Mouse (Mus musculus): ENCODE data around the gene Aqp11. TPM values are rescaled to one million over a fixed set of nuclear protein-coding genes. Genes with fewer than 3 reads are reported as not detected.

The Aqp11 gene
- polyA plus RNA-seq, 1 experiment = 872 TPM

DNA sequence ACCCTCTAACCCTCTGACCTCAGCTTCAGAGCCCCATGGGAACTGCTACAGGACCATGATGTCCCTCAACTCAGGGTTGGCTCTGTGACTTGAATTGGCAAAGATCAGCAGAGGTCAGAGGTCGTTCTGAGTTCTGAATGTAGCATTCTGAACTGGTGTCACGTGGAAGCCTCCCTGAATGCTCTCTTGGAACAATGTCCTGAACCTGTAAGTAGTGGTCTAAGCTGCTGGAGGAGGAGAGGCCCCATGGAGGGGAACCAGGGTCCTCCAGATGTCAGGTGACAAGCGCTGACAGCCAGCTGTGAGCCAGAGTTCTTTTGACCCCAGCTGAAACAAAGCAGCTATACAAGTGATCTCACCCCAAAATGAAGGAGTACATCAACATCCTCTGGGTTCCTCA lies 7.7 kb downstream of the Aqp11 start:
- H3K27ac ChIP-seq (ENCODE audit: control insufficient read depth, insufficient read depth, low read depth, low read length) = no peak overlapping the region
- TF ChIP-seq POLR2A (IDR thresholded peaks at IDR 0.05; ENCODE audit: control insufficient read depth, low read depth, low read length) = no peak
- no peak for TF ChIP-seq CTCF (IDR thresholded peaks at IDR 0.05; ENCODE audit: control insufficient read depth, insufficient read depth, insufficient replicate concordance, low read depth, low read length)
- no peaks in the 10 kb centered on the region for H3K27me3 ChIP-seq (ENCODE audit: control insufficient read depth, insufficient read depth, low read length)
- no peak overlapping the region for H3K4me3 ChIP-seq (ENCODE audit: control insufficient read depth, low read depth, low read length)
- H3K36me3 ChIP-seq (ENCODE audit: control insufficient read depth, insufficient read depth, low read length) = no peaks in the 10 kb centered on the region; the same call in 1 of the 2 replicates
- H3K4me1 ChIP-seq (ENCODE audit: control insufficient read depth, insufficient read depth, low read length) = 0 out of 2 replicates have a peak, but pooled peaks cover 2% of the 10 kb centered on the region

DNA sequence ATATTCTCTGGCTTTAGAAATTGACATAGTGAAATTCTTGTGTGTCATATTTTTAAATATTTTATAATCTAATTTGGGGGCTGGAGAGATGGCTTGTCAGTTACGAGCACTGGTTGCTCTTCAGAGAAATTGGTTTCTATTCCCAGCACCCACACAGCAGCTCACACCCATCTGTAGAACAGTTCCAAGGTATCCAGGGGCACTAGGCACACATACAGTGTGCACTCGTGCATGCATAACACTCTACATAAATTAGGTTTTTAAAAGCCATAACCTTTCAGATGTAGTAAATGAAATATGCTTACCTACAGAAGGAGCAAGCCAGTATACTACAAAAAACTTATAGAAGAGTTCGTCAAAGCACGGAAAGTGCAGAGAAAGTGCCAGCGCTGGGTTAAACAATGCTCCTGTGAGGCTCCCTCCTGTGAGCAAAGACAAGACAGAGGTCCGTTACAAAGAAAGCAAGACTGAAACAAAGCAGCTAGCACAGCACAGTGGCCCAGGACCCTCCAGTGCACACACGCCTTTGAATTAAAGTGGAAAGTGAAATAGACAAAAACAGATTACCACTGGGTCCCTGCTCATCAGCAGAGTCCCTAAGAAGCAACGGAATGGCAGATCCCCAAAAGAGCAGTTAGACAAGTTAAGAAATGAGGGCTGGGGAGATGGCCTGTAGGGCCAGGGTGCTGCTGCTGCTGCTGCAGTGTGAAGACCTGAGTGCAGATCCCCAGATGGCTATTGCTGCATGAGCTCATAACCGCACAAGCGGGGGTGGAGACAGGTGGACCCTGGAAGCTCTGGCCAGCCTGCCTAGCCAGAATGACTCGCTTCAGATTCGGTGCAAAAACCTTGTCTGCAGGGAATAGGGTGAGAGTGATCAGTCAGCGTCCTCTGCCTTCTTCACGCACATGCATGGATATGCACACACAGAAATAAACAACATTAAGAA lies 9.1 kb downstream of the Aqp11 start:
- Histone ChIP-seq H3K36me3 (ENCODE audit: control insufficient read depth, insufficient read depth, low read length) (no peaks in the 10 kb centered on the region; the same call in 1 of the 2 replicates), H3K27ac (ENCODE audit: control insufficient read depth, insufficient read depth, low read depth, low read length) (no peak overlapping the region)

DNA sequence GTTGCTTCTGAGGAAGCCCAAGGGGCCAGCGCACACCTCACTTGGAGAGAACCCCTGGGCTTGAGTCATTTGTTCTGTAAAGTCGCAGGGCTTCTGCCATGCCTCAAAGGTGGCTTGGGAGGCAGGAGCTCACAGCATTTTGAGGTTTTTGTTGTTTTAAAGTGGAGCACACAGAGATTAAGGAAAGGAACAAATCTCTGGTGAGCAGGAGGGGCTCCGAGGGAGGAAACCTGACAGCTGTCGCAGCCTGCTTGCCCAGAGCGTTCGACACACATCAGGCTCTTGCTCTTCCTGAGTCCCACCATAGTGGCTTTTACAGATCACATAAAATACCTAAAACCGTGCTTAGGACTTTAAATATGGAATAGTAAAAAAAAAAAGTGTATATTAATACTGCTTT lies 11.3 kb downstream of the Aqp11 start:
- TF ChIP-seq CTCF (IDR thresholded peaks at IDR 0.05; ENCODE audit: control insufficient read depth, insufficient read depth, insufficient replicate concordance, low read depth, low read length) = no peak
- TF ChIP-seq POLR2A (IDR thresholded peaks at IDR 0.05; ENCODE audit: control insufficient read depth, low read depth, low read length) = no peak
- Histone ChIP-seq H3K36me3 (ENCODE audit: control insufficient read depth, insufficient read depth, low read length) (no peaks in the 10 kb centered on the region; the same call in 1 of the 2 replicates), H3K27me3 (ENCODE audit: control insufficient read depth, insufficient read depth, low read length) (no peaks in the 10 kb centered on the region), H3K27ac (ENCODE audit: control insufficient read depth, insufficient read depth, low read depth, low read length) (no peak overlapping the region), H3K4me1 (ENCODE audit: control insufficient read depth, insufficient read depth, low read length) (0 out of 2 replicates have a peak, but pooled peaks cover 2% of the 10 kb centered on the region), H3K4me3 (ENCODE audit: control insufficient read depth, low read depth, low read length) (no peak overlapping the region)

More for the DNA sequence above, 9.1 kb downstream of the Aqp11 start:
- Histone ChIP-seq H3K27me3 (ENCODE audit: control insufficient read depth, insufficient read depth, low read length) (no peaks in the 10 kb centered on the region), H3K4me1 (ENCODE audit: control insufficient read depth, insufficient read depth, low read length) (0 out of 2 replicates have a peak, but pooled peaks cover 2% of the 10 kb centered on the region), H3K4me3 (ENCODE audit: control insufficient read depth, low read depth, low read length) (no peak overlapping the region)
- no peak for TF ChIP-seq POLR2A (IDR thresholded peaks at IDR 0.05; ENCODE audit: control insufficient read depth, low read depth, low read length)
- no peak for TF ChIP-seq CTCF (IDR thresholded peaks at IDR 0.05; ENCODE audit: control insufficient read depth, insufficient read depth, insufficient replicate concordance, low read depth, low read length)

DNA sequence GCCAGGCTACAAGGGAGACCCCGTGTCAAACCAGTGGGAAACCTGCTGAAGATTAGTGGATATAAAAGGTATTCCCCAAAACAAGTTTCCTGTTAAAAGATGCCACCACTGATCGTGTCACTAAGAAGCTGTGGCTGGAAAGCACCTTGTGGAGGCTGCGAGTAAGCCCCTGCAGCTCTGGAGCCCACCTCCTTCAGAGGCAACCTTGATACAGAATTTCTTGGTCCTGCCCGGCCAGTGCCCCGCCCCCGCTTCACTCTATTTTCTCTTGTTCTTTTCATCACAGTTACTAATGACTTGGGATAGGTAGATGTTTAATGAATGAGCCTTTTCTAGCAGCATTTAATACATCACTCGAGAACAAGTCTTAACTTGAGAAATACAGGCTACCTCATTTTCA lies 12.0 kb downstream of the Aqp11 start:
- TF ChIP-seq POLR2A (IDR thresholded peaks at IDR 0.05; ENCODE audit: control insufficient read depth, low read depth, low read length) (no peak), CTCF (IDR thresholded peaks at IDR 0.05; ENCODE audit: control insufficient read depth, insufficient read depth, insufficient replicate concordance, low read depth, low read length) (no peak)
- no peaks in the 10 kb centered on the region; the same call in 1 of the 2 replicates for H3K36me3 ChIP-seq (ENCODE audit: control insufficient read depth, insufficient read depth, low read length)
- no peak overlapping the region for H3K4me3 ChIP-seq (ENCODE audit: control insufficient read depth, low read depth, low read length)
- no peaks in the 10 kb centered on the region for H3K27me3 ChIP-seq (ENCODE audit: control insufficient read depth, insufficient read depth, low read length)
- H3K4me1 ChIP-seq (ENCODE audit: control insufficient read depth, insufficient read depth, low read length) = 0 out of 2 replicates have a peak, but pooled peaks cover 2% of the 10 kb centered on the region
- no peak overlapping the region for H3K27ac ChIP-seq (ENCODE audit: control insufficient read depth, insufficient read depth, low read depth, low read length)

DNA sequence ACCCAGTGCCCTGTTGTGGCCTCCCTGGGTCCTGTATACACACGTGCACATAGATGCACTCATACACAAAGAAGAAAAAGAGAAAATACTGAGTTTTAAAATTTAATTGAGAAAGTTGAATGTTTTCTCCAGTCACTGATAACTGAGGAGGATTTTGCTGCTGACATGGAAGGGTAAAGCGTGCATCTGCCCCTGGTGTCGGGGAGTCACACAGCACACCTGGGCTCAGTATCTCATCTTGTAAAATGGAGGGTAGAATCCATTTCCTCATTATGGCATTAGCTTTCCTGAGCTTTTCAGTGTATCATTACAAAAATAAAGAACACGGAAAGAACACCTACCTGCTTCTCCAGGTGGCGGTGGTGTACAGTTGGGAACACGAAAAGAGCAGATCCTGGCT lies 12.7 kb downstream of the Aqp11 start:
- no peak for TF ChIP-seq POLR2A (IDR thresholded peaks at IDR 0.05; ENCODE audit: control insufficient read depth, low read depth, low read length)
- no peak for TF ChIP-seq CTCF (IDR thresholded peaks at IDR 0.05; ENCODE audit: control insufficient read depth, insufficient read depth, insufficient replicate concordance, low read depth, low read length)
- no peaks in the 10 kb centered on the region; the same call in 1 of the 2 replicates for H3K36me3 ChIP-seq (ENCODE audit: control insufficient read depth, insufficient read depth, low read length)
- no peak overlapping the region for H3K27ac ChIP-seq (ENCODE audit: control insufficient read depth, insufficient read depth, low read depth, low read length)
- no peak overlapping the region for H3K4me3 ChIP-seq (ENCODE audit: control insufficient read depth, low read depth, low read length)
- no peaks in the 10 kb centered on the region for H3K4me1 ChIP-seq (ENCODE audit: control insufficient read depth, insufficient read depth, low read length)
- no peaks in the 10 kb centered on the region for H3K27me3 ChIP-seq (ENCODE audit: control insufficient read depth, insufficient read depth, low read length)

DNA sequence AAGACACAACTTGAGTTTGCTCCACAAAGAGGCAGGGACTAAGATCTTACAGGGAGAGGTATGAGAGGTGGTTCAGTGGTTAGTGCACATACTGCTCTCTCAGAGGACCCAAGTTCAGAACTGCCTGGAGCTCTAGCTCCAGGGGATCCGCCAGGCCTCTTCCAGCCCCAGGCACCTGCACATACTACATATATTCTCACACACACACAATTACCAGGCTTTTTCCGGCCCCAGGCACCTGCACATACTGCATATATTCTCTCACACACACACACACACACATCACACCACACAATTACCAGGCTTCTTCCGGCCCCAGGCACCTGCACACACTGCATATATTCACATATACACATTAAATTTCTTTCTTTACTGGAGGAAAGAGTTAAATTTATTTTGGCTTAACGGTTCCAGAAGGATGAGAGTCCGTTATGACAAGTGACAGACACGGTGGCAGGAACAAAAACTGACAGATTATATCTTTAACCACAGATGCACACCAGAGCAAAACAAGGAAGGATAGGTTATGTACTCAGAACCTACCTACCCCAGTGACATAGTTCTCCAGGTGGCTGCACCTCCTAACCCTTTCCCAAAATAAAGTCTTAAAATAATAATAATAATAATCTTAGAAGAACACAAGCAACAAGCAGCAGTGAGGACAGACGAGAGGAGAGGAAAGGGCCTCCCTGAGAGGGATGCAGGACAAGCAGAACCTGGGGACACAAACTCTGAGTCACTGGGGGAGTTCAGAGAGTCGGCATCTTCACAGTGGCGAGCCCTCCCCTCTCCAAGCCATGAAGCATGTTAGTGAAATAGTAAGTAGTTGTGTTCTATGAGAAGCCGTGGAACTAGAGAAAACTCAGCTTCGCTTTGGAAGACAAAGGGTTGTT lies 14.2 kb downstream of the Aqp11 start:
- Histone ChIP-seq H3K4me3 (ENCODE audit: control insufficient read depth, low read depth, low read length) (no peak overlapping the region), H3K4me1 (ENCODE audit: control insufficient read depth, insufficient read depth, low read length) (no peaks in the 10 kb centered on the region), H3K36me3 (ENCODE audit: control insufficient read depth, insufficient read depth, low read length) (no peaks in the 10 kb centered on the region; the same call in none of the 2 replicates), H3K27ac (ENCODE audit: control insufficient read depth, insufficient read depth, low read depth, low read length) (no peak overlapping the region), H3K27me3 (ENCODE audit: control insufficient read depth, insufficient read depth, low read length) (no peaks in the 10 kb centered on the region)
- TF ChIP-seq POLR2A (IDR thresholded peaks at IDR 0.05; ENCODE audit: control insufficient read depth, low read depth, low read length) = no peak
- TF ChIP-seq CTCF (IDR thresholded peaks at IDR 0.05; ENCODE audit: control insufficient read depth, insufficient read depth, insufficient replicate concordance, low read depth, low read length) = no peak

All from testis, adult 2 months (tissue).